Mouse (Mus musculus): ENCODE measurements around the gene Prkar2b.

The Prkar2b gene

GRCm38 (mm10) chr12:31920464-31921405 lies 140.4 kb downstream of the Prkar2b start:
- 87% methylated on average over 18 of the region's 18 CpGs for WGBS

GRCm38 (mm10) chr12:31917245-31917644 lies 143.9 kb downstream of the Prkar2b start:
- WGBS = 58% methylated on average over 5 of the region's 5 CpGs

GRCm38 (mm10) chr12:31916691-31917090 lies 144.4 kb downstream of the Prkar2b start:
- WGBS = 92% methylated on average over 5 of the region's 5 CpGs

- 53% methylated on average over 4 of the region's 4 CpGs for WGBS
Observed at GRCm38 (mm10) chr12:31913614-31914013, 147.5 kb downstream of the Prkar2b start.

- 91% methylated on average over 6 of the region's 6 CpGs for whole genome bisulfite sequencing
Observed at GRCm38 (mm10) chr12:31912966-31913551, 148.0 kb downstream of the Prkar2b start.

Measured in cerebral cortex, adult 2 months (tissue).